Mouse (Mus musculus) midbrain, embryonic 14.5 days (tissue): ENCODE results near the gene Bcap31. TPM values are rescaled to one million over a fixed set of nuclear protein-coding genes. Genes with fewer than 3 reads are reported as not detected.

Experiments used
- polyA plus RNA-seq: library from polyadenylated mRNA; unstranded; fragments of >200 nt; fragmentation: Nextera tagmentation; extraction: Ambion mirVana; gene quantifications from 2 replicates; pipeline ENCODE4 v1.2.1, GENCODE M21; 2014

Gene Bcap31
- polyA plus RNA-seq, 1 experiment from 2014 or later: 116 TPM

Other genes with a start within 250 kb of the Bcap31 start
- 9.2 and 30.6 TPM in 2 replicates for gene Bgn, start 232.6 kb downstream of the Bcap31 start, polyA plus RNA-seq
- gene Atp2b3, start 213.1 kb downstream of the Bcap31 start, polyA plus RNA-seq: 4.9 and 5.0 TPM in 2 replicates
- gene Dusp9, start 76.8 kb downstream of the Bcap31 start, polyA plus RNA-seq: 0.22 and 0.31 TPM in 2 replicates
- 138 and 176 TPM in 2 replicates for gene Pnck, start 56.1 kb downstream of the Bcap31 start, polyA plus RNA-seq
- 8.9 and 9.5 TPM in 2 replicates for gene Slc6a8, start 43.0 kb downstream of the Bcap31 start, polyA plus RNA-seq
- 7.1 and 8.7 TPM in 2 replicates for gene Abcd1, start 422 bp upstream of the Bcap31 start, polyA plus RNA-seq
- 0.12 and 0.19 TPM in 2 replicates for gene Plxnb3, start 40.9 kb upstream of the Bcap31 start, polyA plus RNA-seq
- 1.5 and 2.5 TPM in 2 replicates for gene Srpk3, start 58.2 kb upstream of the Bcap31 start, polyA plus RNA-seq
- 248 and 252 TPM in 2 replicates for gene Idh3g, start 70.7 kb upstream of the Bcap31 start, polyA plus RNA-seq
- gene Ssr4, start 70.9 kb upstream of the Bcap31 start, polyA plus RNA-seq: 152 and 162 TPM in 2 replicates
- gene Pdzd4, start 108.8 kb upstream of the Bcap31 start, polyA plus RNA-seq: 5.9 and 20.8 TPM in 2 replicates
- not detected in 2 replicates for gene Avpr2, start 175.9 kb upstream of the Bcap31 start, polyA plus RNA-seq
- 84.0 and 103 TPM in 2 replicates for gene L1cam, start 179.9 kb upstream of the Bcap31 start, polyA plus RNA-seq
- gene Arhgap4, start 205.7 kb upstream of the Bcap31 start, polyA plus RNA-seq: 1.8 and 2.1 TPM in 2 replicates
- 82.2 and 89.0 TPM in 2 replicates for gene Naa10, start 205.8 kb upstream of the Bcap31 start, polyA plus RNA-seq
- gene Renbp, start 214.7 kb upstream of the Bcap31 start, polyA plus RNA-seq: 3.0 and 11.1 TPM in 2 replicates